Mouse (Mus musculus) retina, adult 2 months (tissue): ENCODE measurements around the gene Inafm2.

Source experiments
- DNase-seq: peaks from one replicate; pipeline ENCODE4 v3.0.0-alpha.2; 2012; ENCODE audit warnings: low read depth, low spot score

Gene Inafm2

GRCm38 (mm10) chr2:118725511-118725910, 20.0 kb upstream of the Inafm2 start:
- DNase-seq = no peak

GRCm38 (mm10) chr2:118726873-118727272, 18.7 kb upstream of the Inafm2 start:
- DNase-seq = no peak

- no peak for DNase-seq
These were observed 17.6 kb upstream of the Inafm2 start for GRCm38 (mm10) chr2:118727911-118728310.

GRCm38 (mm10) chr2:118728337-118728736, 17.2 kb upstream of the Inafm2 start, which contains the start of gene Plcb2:
Gene Plcb2 (minus strand): TSS chr2:118728438.
- no peak for DNase-seq

- no peak for DNase-seq
These were observed 16.4 kb upstream of the Inafm2 start for GRCm38 (mm10) chr2:118729194-118729593.

- no peak for DNase-seq
These were observed 15.5 kb upstream of the Inafm2 start for GRCm38 (mm10) chr2:118729816-118730621.

GRCm38 (mm10) chr2:118730622-118730915, 15.0 kb upstream of the Inafm2 start:
- DNase-seq = no peak

GRCm38 (mm10) chr2:118731981-118732380, 13.6 kb upstream of the Inafm2 start:
- DNase-seq = no peak

- DNase-seq = no peak
These were observed 12.2 kb upstream of the Inafm2 start for GRCm38 (mm10) chr2:118733341-118733740.

GRCm38 (mm10) chr2:118740341-118740740, 5.2 kb upstream of the Inafm2 start:
- DNase-seq = no peak

- DNase-seq = no peak
These were observed 4.4 kb upstream of the Inafm2 start for GRCm38 (mm10) chr2:118741183-118741582.

- DNase-seq = no peak
These were observed 2.2 kb upstream of the Inafm2 start for GRCm38 (mm10) chr2:118743261-118743943.

GRCm38 (mm10) chr2:118744621-118745020, 937 bp upstream of the Inafm2 start:
- no peak for DNase-seq

GRCm38 (mm10) chr2:118745915-118746901, 650 bp downstream of the Inafm2 start:
- DNase-seq = no peak

- no peak for DNase-seq
These were observed 1.9 kb downstream of the Inafm2 start for GRCm38 (mm10) chr2:118747301-118747960.

GRCm38 (mm10) chr2:118749341-118749884, 3.9 kb downstream of the Inafm2 start:
- DNase-seq = no peak

GRCm38 (mm10) chr2:118750476-118750875, 4.9 kb downstream of the Inafm2 start:
- no peak for DNase-seq

GRCm38 (mm10) chr2:118751896-118752791, 6.6 kb downstream of the Inafm2 start:
- DNase-seq = no peak

- no peak for DNase-seq
These were observed 7.2 kb downstream of the Inafm2 start for GRCm38 (mm10) chr2:118752792-118753108.

- no peak for DNase-seq
These were observed 8.6 kb downstream of the Inafm2 start for GRCm38 (mm10) chr2:118754143-118754542.
